Mouse (Mus musculus) left cerebral cortex, postnatal 10 days (tissue): ENCODE measurements at regions not wholly inside any gene's neighbourhood (a gene's known extent, or its start where the extent isn't known, plus 50 kb on each side); places are given as distances from the start of the nearest gene placed in this dataset.

Experiments
- DNase-seq, 2 experiments: peaks; one replicate each; pipeline ENCODE4 v3.0.0; 2021 to 2022; ENCODE audit warnings: low spot score in 2 of 2, mixed read lengths in 1 of 2; ENCODE audit errors: extremely low spot score in 1 of 2
- intact Hi-C: fragments of 180-260 bp; cut with DNase I; formaldehyde crosslinking; loops from one replicate; pipeline ENCODE4 v1.15.1; 2025

DNA sequence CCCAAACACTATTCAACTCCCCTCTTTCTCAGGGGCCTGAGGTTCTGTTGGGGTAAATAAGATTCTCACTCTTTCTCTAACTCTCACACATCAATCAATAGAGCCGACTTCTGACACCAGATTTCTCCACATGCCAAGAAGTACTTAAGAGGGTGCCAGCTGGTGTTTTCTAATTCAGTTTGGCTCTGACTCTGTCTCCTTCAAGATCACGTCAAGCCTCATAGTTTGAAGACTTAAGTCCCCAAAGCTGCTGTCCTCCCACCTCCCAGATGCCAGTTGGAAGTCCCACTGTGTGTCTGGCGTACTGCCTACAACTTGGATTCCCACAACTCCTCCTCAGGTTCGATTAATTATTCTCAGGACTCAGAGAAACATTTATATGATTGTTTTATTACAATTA lies 54.6 kb upstream of the Abcd3 start:
- DNase-seq = no peak
- intact Hi-C loops = loop anchor here (5.0 kb wide), 1 partner anchor 332 kb away; no protein-coding TSS in a partner anchor

- DNase-seq = no peak
- intact Hi-C loops = loop anchor here (5.0 kb wide), 1 partner anchor 330 kb away; no protein-coding TSS in a partner anchor
These were observed 52.2 kb upstream of the Abcd3 start for GRCm38 (mm10) chr3:121867301-121867700.

DNA sequence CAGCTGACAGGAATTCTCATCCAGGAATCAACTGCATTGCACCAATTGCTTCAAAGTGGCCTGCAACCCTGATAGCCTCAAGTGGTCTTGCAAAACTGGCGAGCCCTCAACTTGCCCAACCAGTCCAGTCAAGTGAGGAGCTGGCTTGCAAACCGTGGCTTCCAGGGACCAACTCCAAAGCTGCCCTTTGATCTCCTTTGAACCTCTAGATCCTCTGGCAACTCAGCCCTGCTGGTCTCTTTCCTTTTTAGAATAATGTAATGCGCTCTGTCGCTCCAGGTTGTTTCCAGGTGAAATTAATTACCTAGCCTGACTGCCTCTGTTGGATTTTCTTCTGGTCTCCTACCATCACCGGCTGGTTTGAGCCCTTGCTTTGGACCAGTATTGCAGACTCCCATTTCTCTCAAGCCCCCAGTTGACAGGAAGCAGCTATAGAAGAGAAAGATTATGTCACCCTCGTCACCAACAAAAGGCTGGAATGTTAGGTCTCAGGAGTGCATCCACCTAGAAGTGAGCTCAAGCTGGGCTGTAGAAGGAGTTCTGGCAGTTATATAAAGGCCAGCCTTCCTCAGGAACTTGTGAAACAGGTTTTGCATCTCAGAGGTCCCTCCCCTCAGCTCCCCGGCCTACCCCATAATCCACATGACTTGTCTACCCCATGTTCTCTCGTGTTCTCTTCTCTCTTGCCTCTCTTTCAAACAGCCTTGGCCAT lies 49.8 kb upstream of the Abcd3 start:
- intact Hi-C loops = loop anchor here (5.0 kb wide), 1 partner anchor 328 kb away; no protein-coding TSS in a partner anchor
- no peak for DNase-seq
